Mouse (Mus musculus): ENCODE results near the gene Mlph.

Mlph gene

GRCm38 (mm10) chr1:90914948-90915569, at the start of gene Mlph:
Gene Mlph, plus strand, starts transcription at chr1:90915085.
- in situ Hi-C loops (cut with MboI; ENCODE audit: unreplicated experiment in 2 of 2) = no loop called here

GRCm38 (mm10) chr1:90866734-90867133, 48.2 kb upstream of the Mlph start:
- in situ Hi-C loops (cut with MboI; ENCODE audit: unreplicated experiment in 2 of 2) = no loop called here

GRCm38 (mm10) chr1:90870581-90870980, 44.3 kb upstream of the Mlph start:
- in situ Hi-C loops (cut with MboI; ENCODE audit: unreplicated experiment in 2 of 2) = no loop called here

- in situ Hi-C loops (cut with MboI; ENCODE audit: unreplicated experiment in 2 of 2) = no loop called here
Measured at GRCm38 (mm10) chr1:90875371-90875770, 39.5 kb upstream of the Mlph start.

GRCm38 (mm10) chr1:90875961-90876360, 38.9 kb upstream of the Mlph start:
- in situ Hi-C loops (cut with MboI; ENCODE audit: unreplicated experiment in 2 of 2) = no loop called here

GRCm38 (mm10) chr1:90876486-90877270, 38.2 kb upstream of the Mlph start:
- in situ Hi-C loops (cut with MboI; ENCODE audit: unreplicated experiment in 2 of 2) = no loop called here

- in situ Hi-C loops (cut with MboI; ENCODE audit: unreplicated experiment in 2 of 2) = no loop called here
Measured at GRCm38 (mm10) chr1:90885771-90886460, 29.0 kb upstream of the Mlph start.

GRCm38 (mm10) chr1:90894521-90894920, 20.4 kb upstream of the Mlph start:
- in situ Hi-C loops (cut with MboI; ENCODE audit: unreplicated experiment in 2 of 2) = no loop called here

GRCm38 (mm10) chr1:90895004-90895403, 19.9 kb upstream of the Mlph start:
- in situ Hi-C loops (cut with MboI; ENCODE audit: unreplicated experiment in 2 of 2) = no loop called here

GRCm38 (mm10) chr1:90896281-90896680, 18.6 kb upstream of the Mlph start:
- in situ Hi-C loops (cut with MboI; ENCODE audit: unreplicated experiment in 2 of 2) = no loop called here

- in situ Hi-C loops (cut with MboI; ENCODE audit: unreplicated experiment in 2 of 2) = no loop called here
Measured at GRCm38 (mm10) chr1:90896741-90897361, 18.0 kb upstream of the Mlph start.

- in situ Hi-C loops (cut with MboI; ENCODE audit: unreplicated experiment in 2 of 2) = no loop called here
Measured at GRCm38 (mm10) chr1:90898012-90898411, 16.9 kb upstream of the Mlph start.

- in situ Hi-C loops (cut with MboI; ENCODE audit: unreplicated experiment in 2 of 2) = no loop called here
Measured at GRCm38 (mm10) chr1:90899816-90900215, 15.1 kb upstream of the Mlph start.

GRCm38 (mm10) chr1:90900406-90900805, 14.5 kb upstream of the Mlph start:
- in situ Hi-C loops (cut with MboI; ENCODE audit: unreplicated experiment in 2 of 2) = no loop called here

- in situ Hi-C loops (cut with MboI; ENCODE audit: unreplicated experiment in 2 of 2) = no loop called here
Measured at GRCm38 (mm10) chr1:90901246-90901645, 13.6 kb upstream of the Mlph start.

- in situ Hi-C loops (cut with MboI; ENCODE audit: unreplicated experiment in 2 of 2) = no loop called here
Measured at GRCm38 (mm10) chr1:90901681-90902208, 13.1 kb upstream of the Mlph start.

- in situ Hi-C loops (cut with MboI; ENCODE audit: unreplicated experiment in 2 of 2) = no loop called here
Measured at GRCm38 (mm10) chr1:90902751-90903150, 12.1 kb upstream of the Mlph start.

- in situ Hi-C loops (cut with MboI; ENCODE audit: unreplicated experiment in 2 of 2) = no loop called here
Measured at GRCm38 (mm10) chr1:90903211-90903945, 11.5 kb upstream of the Mlph start.

- in situ Hi-C loops (cut with MboI; ENCODE audit: unreplicated experiment in 2 of 2) = no loop called here
Measured at GRCm38 (mm10) chr1:90903971-90904458, 10.9 kb upstream of the Mlph start.
